Mouse (Mus musculus) v-Abl transformed pro-B cells (cell line): ENCODE results near the gene Tmem127.
"Not testable (repeated sequence)": the region's sequence is repeated elsewhere in the genome, so short reads cannot be mapped to it uniquely, and the experiment has no call there.

Experiments
- in situ Hi-C, 2 experiments: fragments of 400-800 bp; cut with MboI; formaldehyde crosslinking; loops; one replicate each; pipeline ENCODE4 v1.15.1; 2025; ENCODE audit not compliant: unreplicated experiment in 2 of 2

Tmem127 gene

GRCm38 (mm10) chr2:127255294-127255693, 7.6 kb downstream of the Tmem127 start:
- in situ Hi-C loops: no loop called here

GRCm38 (mm10) chr2:127259340-127259739, 11.6 kb downstream of the Tmem127 start:
- in situ Hi-C loops: no loop called here

- in situ Hi-C loops: no loop called here
Measured at GRCm38 (mm10) chr2:127262480-127262879, 14.8 kb downstream of the Tmem127 start.

- in situ Hi-C loops: no loop called here
Measured at GRCm38 (mm10) chr2:127267854-127268253, 20.1 kb downstream of the Tmem127 start.

GRCm38 (mm10) chr2:127269491-127270299, 22.0 kb downstream of the Tmem127 start, which contains the start of gene Stard7:
Gene Stard7 (plus strand): TSS chr2:127270218.
- in situ Hi-C loops: no loop called here

GRCm38 (mm10) chr2:127270300-127271041, 22.8 kb downstream of the Tmem127 start:
- in situ Hi-C loops: no loop called here

GRCm38 (mm10) chr2:127271042-127271515, 23.4 kb downstream of the Tmem127 start:
- in situ Hi-C loops: no loop called here

- in situ Hi-C loops: not testable (repeated sequence)
Measured at GRCm38 (mm10) chr2:127272049-127272448, 24.3 kb downstream of the Tmem127 start.

GRCm38 (mm10) chr2:127272806-127273205, 25.1 kb downstream of the Tmem127 start:
- in situ Hi-C loops: no loop called here

- in situ Hi-C loops: no loop called here
Measured at GRCm38 (mm10) chr2:127274590-127274989, 26.9 kb downstream of the Tmem127 start.

GRCm38 (mm10) chr2:127275551-127276320, 28.0 kb downstream of the Tmem127 start:
- in situ Hi-C loops: no loop called here

GRCm38 (mm10) chr2:127278162-127278561, 30.5 kb downstream of the Tmem127 start:
- in situ Hi-C loops: no loop called here

GRCm38 (mm10) chr2:127292250-127292649, 44.5 kb downstream of the Tmem127 start:
- in situ Hi-C loops: no loop called here

- in situ Hi-C loops: no loop called here
Measured at GRCm38 (mm10) chr2:127297001-127297805, 49.5 kb downstream of the Tmem127 start.

- in situ Hi-C loops: no loop called here
Measured at GRCm38 (mm10) chr2:127298056-127298455, 50.3 kb downstream of the Tmem127 start.

GRCm38 (mm10) chr2:127300701-127301100, 53.0 kb downstream of the Tmem127 start:
- in situ Hi-C loops: no loop called here

GRCm38 (mm10) chr2:127301883-127302282, 54.2 kb downstream of the Tmem127 start:
- in situ Hi-C loops: no loop called here

- in situ Hi-C loops: not testable (repeated sequence)
Measured at GRCm38 (mm10) chr2:127304192-127304591, 56.5 kb downstream of the Tmem127 start.

- in situ Hi-C loops: loop anchor here (5.0 kb wide), 1 partner anchor 38 kb away; no protein-coding TSS in a partner anchor
Measured at GRCm38 (mm10) chr2:127304609-127305210, 57.0 kb downstream of the Tmem127 start.
